Mouse (Mus musculus) MEL (cell line): ENCODE measurements around the gene Mdk.

ENCODE experiments used
- CHD1 ChIP-seq: IDR thresholded peaks from 2 replicates; pipeline ENCODE4 v1.6.1; 2012; ENCODE audit warnings: low read depth, mild to moderate bottlenecking, inconsistent platforms, low read length, improper control_type of control experiment
- CTCF ChIP-seq, 3 experiments: IDR thresholded peaks in 2 of 3; conservative IDR thresholded peaks in 1 of 3; 2 replicates each; pipeline ENCODE4 v1.5.1; 2011 to 2012; ENCODE audit warnings: low read length in 3 of 3, low read depth in 2 of 3, mild to moderate bottlenecking in 2 of 3, improper control_type of control experiment in 1 of 3, inconsistent platforms in 1 of 3, mixed read lengths in 1 of 3, moderate library complexity in 1 of 3; ENCODE audit not compliant: control insufficient read depth in 1 of 3, insufficient read depth in 1 of 3, poor library complexity in 1 of 3, severe bottlenecking in 1 of 3
- E2F4 ChIP-seq: IDR thresholded peaks from 2 replicates; pipeline ENCODE4 v1.6.1; 2011; ENCODE audit warnings: low read depth, low read length, improper control_type of control experiment, borderline replicate concordance
- GATA1 ChIP-seq: IDR thresholded peaks from 2 replicates; pipeline ENCODE4 v1.6.1; 2011; ENCODE audit warnings: low read depth, low read length, improper control_type of control experiment
- POLR2A ChIP-seq, 2 experiments: IDR thresholded peaks; 2 replicates each; pipeline ENCODE4 v1.6.1; 2011 to 2012; ENCODE audit warnings: low read length in 2 of 2, mild to moderate bottlenecking in 2 of 2, control low read depth in 1 of 2, improper control_type of control experiment in 1 of 2, low read depth in 1 of 2, moderate library complexity in 1 of 2; ENCODE audit not compliant: control insufficient read depth in 1 of 2, insufficient read depth in 1 of 2, poor library complexity in 1 of 2
- ZC3H11A ChIP-seq: IDR thresholded peaks from 2 replicates; pipeline ENCODE4 v1.6.1; 2012; ENCODE audit warnings: low read depth, mild to moderate bottlenecking, inconsistent platforms, low read length, improper control_type of control experiment

- TF ChIP-seq E2F4: no peak
- no peak for TF ChIP-seq CTCF (IDR thresholded peaks at IDR 0.05 in 2 of 3, conservative IDR thresholded peaks at IDR 0.05 in 1 of 3; ENCODE audit: control insufficient read depth in 1 of 3, insufficient read depth in 1 of 3, low read depth in 2 of 3, low read length in 3 of 3, poor library complexity in 1 of 3, severe bottlenecking in 1 of 3)
- TF ChIP-seq CHD1: no peak
- no peak for TF ChIP-seq POLR2A (IDR thresholded peaks at IDR 0.05; ENCODE audit: control insufficient read depth in 1 of 2, insufficient read depth in 1 of 2, low read depth in 1 of 2, low read length in 2 of 2, poor library complexity in 1 of 2)
- no peak for TF ChIP-seq GATA1
- TF ChIP-seq ZC3H11A: no peak
Measured at GRCm38 (mm10) chr2:91973416-91974135, 41.5 kb upstream of the Mdk start.
